Mouse (Mus musculus): ENCODE measurements around the gene C2cd2l.
"Not testable (repeated sequence)": the region's sequence is repeated elsewhere in the genome, so short reads cannot be mapped to it uniquely, and the experiment has no call there.

Gene C2cd2l

DNA sequence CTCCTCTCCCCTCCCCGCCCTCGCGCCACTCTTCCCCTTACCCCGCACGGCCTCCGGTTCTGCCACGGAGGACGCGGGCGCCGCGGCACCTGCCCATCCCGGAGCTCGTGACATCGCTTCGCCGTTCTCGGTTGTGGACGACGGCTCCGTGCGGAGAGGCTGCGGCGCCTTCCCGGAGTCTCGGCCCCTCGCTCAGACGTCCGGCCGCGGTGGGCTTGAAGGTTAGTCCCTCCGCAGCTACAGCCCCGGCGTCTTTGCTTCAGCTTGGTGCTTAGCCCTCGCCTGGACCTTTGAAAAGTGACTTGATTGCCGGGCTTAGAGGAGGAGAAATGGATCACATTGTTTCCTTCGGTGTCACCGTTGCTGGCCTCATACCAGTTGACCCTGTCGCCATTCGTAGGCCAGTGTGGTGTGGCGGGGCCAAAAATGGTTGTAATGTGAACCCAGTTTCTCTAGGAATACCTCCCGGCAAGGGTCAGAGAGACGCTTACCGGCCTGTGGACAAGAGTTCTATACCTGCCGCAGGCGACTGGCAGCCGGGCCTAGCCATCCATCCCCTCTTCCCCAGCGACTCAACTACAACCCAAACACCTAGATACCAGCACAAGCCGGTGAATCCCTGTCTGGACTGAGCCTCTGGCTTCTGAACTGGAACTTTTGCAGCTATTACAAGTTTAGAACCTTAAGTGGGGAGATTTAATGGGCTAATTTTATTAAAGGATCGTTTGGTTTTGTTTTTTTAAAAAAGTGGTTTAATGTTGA is 15.4 kb upstream of the C2cd2l start:
- peak; percentile 49 for DNase-seq

DNA sequence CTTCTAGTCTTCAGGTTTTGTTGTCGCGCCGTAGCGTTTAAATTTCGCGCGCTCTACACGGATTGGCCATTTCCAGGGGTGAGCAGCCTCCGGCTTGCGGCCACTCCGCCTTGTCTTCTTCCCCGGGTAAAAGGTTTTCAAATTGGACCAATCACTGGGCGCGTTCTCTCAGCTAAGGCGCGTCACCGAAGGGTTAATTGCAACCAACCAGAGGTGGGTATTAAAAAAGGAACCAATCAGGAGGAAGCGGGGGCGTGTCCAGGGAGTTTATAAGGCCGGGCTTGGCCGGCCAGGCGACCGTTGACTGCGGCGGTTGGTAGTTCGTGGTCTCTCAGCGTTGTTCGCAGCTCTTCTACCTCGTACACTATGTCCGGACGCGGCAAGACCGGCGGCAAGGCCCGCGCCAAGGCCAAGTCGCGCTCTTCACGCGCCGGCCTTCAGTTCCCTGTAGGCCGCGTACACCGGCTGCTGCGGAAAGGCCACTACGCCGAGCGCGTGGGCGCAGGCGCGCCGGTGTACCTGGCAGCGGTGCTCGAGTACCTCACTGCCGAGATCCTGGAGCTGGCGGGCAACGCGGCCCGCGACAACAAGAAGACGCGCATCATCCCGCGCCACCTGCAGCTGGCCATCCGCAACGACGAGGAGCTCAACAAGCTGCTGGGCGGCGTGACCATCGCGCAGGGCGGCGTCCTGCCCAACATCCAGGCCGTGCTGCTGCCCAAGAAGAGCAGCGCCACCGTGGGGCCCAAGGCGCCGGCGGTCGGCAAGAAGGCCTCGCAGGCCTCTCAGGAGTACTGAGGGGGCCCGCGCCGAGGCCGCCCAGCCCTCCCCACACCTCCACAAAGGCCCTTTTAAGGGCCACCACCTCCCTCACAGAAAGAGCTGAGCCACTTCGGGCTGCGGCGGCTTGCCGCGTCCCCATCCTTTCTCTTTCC is 14.6 kb upstream of the C2cd2l start, which contains the start of gene H2afx:
H2afx (plus strand) TSS at position 299 of the 935 bp plus-strand sequence.
- peak; percentile 97 for DNase-seq

GRCm38 (mm10) chr9:44332918-44333638 is 13.0 kb upstream of the C2cd2l start:
- no peak for DNase-seq

- no peak for DNase-seq
Observed at GRCm38 (mm10) chr9:44330736-44331135, 10.7 kb upstream of the C2cd2l start.

DNA sequence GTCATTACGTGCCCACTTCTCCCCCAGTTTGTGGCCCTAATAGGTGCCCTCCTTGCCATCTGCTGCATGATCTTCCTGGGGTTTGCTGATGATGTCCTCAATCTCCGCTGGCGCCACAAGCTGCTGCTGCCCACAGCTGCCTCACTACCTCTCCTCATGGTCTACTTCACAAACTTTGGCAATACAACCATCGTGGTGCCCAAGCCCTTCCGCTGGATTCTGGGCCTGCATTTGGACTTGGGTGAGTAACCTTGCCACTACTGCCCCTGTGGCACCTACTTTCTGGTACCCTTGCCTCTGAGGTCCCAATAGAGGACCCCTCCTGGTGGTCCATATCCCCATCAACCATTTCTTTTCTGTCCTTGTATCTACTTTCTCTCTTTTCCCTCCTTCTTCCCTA is 7.8 kb upstream of the C2cd2l start:
- DNase-seq, result no peak

- DNase-seq, result no peak
Observed at GRCm38 (mm10) chr9:44327064-44327711, 7.1 kb upstream of the C2cd2l start.

GRCm38 (mm10) chr9:44326371-44327063 is 6.4 kb upstream of the C2cd2l start:
- peak; percentile 74 for DNase-seq

DNA sequence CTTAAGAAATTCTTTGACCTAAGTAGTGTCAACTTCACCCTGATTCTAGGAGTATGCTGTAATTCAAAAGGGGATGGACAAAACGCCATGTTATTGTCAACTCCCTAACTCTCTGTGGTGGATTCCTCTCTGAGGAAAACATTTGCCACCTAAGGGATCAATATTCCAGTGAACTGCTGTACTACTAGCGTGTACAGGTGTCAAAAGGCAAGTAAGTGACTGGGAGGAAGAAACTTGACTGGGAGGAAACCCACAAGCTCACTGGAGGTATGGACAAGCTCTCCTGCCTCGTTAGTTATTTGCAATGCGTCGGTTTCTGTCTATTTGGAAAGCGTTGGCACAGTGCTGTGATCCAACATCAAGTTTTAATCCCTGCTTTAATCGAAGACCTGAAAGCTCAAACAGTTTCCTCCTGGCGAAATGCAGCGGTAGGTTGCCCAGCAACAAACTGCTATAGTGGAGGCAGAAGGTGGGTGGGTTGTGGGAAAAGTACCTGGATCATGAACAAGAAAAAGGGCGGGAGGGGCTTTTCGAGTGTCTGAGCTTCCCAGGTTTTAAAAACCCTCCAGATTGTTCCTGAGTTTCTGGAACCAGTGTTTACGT is 5.8 kb upstream of the C2cd2l start, which contains the start of gene Dpagt1:
Dpagt1 (plus strand) TSS at position 252 of the 603 bp plus-strand sequence.
- DNase-seq, result no peak

DNA sequence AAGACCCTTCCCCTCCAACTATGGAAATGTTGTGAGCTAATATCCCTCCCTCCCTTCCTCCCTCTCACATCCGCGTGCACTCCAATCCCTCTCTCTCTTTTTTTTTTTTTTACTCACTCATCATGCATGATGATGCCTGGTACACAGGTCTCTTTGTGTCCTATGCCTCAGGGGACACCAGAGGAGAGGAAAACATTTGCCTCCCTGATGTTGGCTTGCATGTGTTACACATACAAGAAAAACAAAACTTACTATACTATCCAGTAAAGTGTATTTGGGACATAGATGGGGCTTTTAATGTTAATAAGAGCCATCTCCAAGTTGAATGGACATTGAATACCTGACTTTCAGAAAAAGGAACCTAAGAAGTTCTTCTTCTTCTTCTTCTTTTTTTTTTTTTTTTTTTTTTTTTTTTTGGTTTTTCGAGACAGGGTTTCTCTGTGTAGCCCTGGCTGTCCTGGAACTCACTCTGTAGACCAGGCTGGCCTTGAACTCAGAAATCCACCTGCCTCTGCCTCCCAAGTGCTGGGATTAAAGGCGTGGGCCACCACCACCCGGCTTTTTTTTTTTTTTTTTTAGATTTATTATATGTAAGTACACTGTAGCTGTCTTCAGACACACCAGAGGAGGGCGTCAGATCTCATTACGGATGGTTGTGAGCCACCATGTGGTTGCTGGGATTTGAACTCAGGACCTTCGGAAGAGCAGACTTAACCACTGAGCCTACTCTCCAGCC is 5.1 kb upstream of the C2cd2l start:
- not testable (repeated sequence) for DNase-seq

- no peak for DNase-seq
Observed at GRCm38 (mm10) chr9:44324147-44324546, 4.1 kb upstream of the C2cd2l start.

DNA sequence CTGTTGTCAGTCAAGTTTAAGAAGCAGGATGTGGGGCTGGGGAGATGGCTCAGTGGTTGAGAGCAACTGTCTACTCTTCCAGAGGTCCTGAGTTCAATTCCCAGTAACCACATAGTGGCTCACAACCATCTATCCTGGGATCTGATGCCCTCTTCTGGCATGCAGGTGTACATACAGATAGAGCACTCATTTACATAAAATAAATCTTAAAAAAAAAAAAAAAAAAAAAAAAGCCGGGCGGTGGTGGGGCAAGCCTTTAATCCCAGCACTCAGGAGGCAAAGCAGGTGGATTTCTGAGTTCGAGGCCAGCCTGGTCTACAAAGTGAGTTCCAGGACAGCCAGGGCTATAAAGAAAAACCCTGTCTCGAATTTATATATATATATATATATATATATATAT is 3.6 kb upstream of the C2cd2l start:
- DNase-seq, result not testable (repeated sequence)

DNA sequence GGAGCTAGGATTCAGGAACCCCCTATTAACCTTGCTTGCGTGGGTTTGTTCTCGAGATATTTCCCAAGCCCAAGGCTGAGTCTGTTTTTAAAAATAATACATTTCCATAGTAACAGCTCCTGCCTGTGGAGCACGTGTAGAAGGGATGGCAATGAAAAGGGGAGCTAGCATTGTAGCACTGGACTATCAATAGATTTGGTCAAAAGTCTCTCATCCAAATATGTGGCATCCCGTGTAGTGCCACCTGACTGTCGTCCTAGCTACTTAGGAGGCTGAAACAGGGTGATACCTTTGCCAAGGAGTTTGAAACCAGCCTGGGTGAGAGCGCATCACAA is 681 bp upstream of the C2cd2l start:
- no peak for DNase-seq

- DNase-seq, result peak; percentile 75
Observed at GRCm38 (mm10) chr9:44319105-44319886, 789 bp downstream of the C2cd2l start.

- peak; percentile 32 for DNase-seq
Observed at GRCm38 (mm10) chr9:44318826-44319095, 1.3 kb downstream of the C2cd2l start.

DNA sequence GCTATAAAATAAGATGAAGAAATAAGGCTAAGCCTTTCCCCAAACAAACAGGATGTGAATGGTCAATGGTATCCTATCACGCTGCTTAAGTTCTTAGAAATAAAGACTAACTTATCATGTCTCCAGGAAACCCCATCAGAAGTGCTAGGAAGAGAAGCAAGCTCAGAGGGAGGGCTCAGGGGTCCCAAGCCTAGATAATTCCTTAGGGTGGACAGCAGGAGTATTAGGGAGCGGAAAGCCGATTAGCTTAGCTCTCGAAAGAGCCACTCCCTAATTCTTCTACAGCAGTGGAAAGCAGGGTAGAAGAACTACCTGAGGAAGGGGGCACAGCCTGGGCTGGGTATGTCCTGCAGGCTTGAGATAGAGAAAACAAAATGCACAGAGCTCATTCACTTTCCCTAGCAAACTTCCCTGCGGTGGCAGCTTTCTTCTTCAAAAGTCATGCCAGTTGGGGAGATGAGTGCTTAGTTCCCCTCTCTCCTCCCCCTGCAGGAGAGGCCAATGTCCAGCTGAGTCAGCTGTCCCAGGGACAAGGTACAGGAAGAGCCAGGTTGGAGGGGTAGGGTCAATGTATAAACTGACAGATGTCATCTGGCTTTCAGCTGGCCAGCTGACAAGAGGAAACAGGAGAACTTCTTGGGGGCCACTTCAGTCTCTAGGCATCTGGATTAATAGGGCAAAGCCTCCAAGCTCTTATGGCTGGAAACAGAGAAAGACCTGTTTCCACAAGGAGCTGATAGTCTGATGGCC is 1.8 kb downstream of the C2cd2l start:
- no peak for DNase-seq

DNA sequence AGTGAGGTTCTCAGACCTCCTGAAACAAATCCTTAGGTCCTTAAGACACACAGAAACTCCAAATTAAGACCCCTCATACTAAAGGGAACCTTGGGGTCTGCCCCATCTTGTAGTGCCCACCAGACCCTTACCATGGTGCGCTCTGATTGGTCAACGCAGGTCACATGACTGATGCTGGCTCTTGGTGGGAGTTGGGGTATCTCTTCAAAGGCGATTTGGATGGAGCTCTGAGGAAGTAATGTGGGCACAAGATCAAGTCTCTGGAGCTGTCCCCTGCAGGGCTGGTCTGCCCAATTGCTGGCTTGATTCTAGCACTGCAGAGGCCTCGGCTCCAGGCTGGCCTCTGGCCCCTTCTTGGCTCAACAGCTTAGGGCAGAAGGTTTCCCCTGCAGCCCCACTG is 2.6 kb downstream of the C2cd2l start:
- DNase-seq, result no peak

DNA sequence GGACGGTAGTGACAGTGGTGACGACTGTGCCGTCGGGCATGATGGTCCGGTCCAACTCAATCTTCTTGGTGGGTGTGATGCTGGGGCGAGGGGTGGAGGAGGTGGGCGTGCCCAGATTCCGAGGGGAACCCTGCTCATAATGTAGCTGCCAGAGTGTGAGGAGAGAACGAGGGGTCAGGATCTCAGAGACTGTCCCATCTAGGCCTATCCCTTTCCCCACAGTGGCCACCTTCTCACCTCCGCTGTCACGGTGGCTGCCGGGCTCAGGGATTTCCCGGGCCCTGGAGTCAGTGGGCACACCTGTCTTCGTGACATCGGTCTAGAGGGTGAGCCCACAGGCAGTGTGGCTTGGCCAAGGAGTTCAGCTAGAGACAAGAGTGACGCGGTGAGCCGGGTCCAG is 5.2 kb downstream of the C2cd2l start:
- no peak for DNase-seq

GRCm38 (mm10) chr9:44314257-44314547 is 5.9 kb downstream of the C2cd2l start:
- DNase-seq, result no peak

DNA sequence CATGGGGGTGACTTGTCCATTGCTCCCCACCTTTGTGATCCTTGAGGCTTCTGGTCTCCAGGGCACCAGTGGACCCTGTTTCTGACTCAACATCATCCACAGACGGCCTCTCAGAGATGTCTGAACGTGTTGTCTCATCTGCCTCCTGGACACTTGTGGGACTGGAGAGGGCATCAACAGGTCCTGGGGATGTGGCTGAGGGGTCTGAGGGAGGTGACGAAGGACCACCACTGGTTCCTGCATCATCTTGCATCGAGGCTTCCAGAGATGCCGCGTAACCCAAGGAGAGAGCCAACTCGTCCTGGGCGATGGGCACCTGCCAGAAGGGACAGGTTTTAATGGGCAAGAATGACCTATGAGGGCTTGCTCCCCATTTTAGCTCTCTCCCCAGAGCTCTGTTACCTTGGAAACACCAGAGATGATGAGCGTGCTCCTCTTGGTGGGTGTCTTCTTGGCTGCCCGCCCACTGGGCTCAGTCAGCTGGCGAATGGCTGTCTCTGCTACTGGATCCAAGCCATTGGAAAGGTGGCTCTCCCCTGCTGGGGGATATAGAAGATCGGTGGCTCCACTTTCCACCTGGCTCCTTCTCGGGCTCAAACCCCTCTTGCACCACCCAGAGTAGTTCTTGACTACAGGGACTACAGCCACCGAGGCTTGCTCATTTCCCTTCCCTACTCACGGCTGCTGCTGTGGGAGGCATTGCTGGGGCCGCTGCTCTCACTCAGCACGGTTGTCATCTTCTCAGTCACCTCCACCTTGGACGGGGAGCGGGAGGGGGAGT is 6.4 kb downstream of the C2cd2l start:
- no peak for DNase-seq

Data from thymus, postnatal 4 days (tissue).